Mouse (Mus musculus) activated CD4-positive, CD25-positive, alpha-beta regulatory T cell, adult 4 months (primary cell): ENCODE data around the gene Ergic1. TPM values are rescaled to one million over a fixed set of nuclear protein-coding genes. Genes with fewer than 3 reads are reported as not detected.

Experiments used
- ATAC-seq: one replicate; pipeline ENCODE4 v1.8.0; 2017
- polyA plus RNA-seq, 2 experiments: library from polyadenylated mRNA; unstranded; fragments of 100-300 nt; shearing (Covaris generic); gene quantifications; one replicate each; pipeline ENCODE4 v1.2.1; 2017

Gene Ergic1
- polyA plus RNA-seq, 2 experiments from 2014 or later = 39.5 to 45.7 TPM

DNA sequence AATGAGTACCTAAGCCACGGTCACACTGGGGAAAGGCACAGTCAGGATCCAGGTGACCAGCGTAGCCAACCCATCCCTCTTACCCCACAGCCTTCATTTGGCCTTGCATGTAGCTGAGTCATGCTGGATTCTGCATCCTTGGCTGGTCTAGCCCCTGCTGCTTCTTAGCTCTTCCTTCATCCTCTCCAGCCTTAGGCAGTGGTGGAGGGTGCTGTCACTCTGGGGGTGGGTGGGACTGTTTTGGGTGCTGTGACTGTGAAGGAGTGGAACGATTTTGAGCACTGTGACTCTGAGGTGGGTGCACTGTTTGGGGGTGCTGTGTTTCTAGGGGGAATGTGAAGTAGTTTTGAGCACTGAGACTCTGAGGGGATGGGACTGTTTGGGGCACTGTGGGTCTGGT is 67.6 kb downstream of the Ergic1 start:
- no peak for ATAC-seq

DNA sequence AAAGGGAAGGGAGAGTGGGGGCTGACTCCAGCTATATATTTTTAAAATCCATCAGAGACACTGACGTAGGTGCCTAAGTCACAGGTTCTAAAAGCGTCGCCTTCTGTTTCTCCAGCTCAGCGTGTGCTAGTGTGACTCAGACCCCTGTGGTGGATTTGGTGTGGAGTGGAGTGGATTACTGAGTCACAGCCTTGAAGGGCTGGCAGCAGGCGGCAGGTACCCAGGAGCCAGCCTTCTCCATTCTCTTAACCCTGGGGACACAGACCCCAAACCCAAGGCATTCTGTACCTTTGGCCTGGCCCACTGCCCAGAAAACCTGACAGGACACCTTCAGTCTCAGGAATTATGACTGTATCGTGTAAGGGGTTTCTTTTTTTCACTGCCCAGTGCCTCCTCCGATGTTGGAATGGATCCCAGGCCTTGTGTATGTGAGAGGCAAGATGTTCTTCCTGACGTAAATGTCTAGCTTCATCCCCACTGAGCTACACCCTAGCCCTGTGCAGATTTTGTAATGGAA is 70.6 kb downstream of the Ergic1 start:
- ATAC-seq = no peak

- no peak for ATAC-seq
These were observed 71.9 kb downstream of the Ergic1 start for GRCm38 (mm10) chr17:26633186-26633585.

- no peak for ATAC-seq
These were observed 72.6 kb downstream of the Ergic1 start for GRCm38 (mm10) chr17:26633926-26634325.

DNA sequence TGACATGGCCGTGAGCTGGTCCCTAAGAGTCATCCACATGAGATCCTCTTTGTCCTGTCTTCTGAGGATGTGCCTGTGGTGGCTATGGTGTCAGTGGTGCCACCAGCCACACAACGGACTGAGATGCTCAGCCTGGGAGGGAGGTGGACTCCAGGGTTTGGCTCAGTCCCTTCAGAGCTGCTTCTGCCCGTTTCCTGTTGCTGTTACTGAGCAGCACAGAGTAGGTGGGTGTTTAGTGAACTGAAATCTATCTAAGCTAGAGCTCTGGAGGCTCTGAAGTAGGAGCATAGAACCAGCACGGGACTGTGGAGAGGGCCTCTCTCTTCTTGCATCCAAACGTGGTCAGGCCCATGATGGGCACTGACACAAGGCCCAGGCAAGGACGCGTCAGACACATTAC is 73.2 kb downstream of the Ergic1 start:
- ATAC-seq = no peak

DNA sequence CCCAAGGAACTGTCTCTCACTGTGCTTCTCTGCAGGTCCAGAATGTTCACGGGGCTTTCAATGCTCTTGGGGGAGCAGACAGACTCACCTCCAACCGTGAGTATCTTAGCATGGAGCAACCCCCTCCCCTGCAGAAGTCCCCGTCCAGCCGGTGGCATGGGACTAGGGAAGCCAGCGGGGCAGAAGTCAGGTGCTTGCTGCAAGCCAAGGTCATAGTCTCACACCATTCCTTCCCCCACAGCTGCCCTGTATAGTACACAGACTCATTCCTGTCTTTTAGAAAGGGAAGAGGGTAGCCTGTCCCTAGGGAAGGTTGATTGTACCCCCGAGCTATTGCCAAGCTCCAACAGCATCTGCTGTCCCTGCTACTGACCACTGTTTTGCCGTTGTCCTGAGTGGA is 74.7 kb downstream of the Ergic1 start:
- no peak for ATAC-seq

- no peak for ATAC-seq
These were observed 76.6 kb downstream of the Ergic1 start for GRCm38 (mm10) chr17:26637851-26638250.

GRCm38 (mm10) chr17:26638655-26639054 is 77.4 kb downstream of the Ergic1 start:
- no peak for ATAC-seq

DNA sequence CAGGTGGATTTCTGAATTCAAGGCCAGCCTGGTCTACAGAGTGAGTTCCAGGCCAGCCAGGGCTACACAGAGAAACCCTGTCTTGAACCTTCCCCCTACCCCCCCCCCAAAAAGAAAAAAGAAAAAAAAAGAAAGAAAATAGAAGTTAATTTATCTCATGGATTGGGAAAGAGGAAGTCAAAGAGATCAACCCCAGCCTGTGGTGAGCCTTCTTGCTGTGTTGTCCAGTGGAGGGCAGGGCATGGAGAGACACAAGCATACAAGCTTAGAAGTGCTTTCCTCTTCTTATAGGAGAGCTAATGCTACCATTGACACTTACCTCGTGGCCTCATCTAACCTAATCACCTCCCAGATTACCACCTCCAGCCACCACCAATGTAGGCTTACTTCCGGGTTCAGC is 78.5 kb downstream of the Ergic1 start:
- no peak for ATAC-seq

DNA sequence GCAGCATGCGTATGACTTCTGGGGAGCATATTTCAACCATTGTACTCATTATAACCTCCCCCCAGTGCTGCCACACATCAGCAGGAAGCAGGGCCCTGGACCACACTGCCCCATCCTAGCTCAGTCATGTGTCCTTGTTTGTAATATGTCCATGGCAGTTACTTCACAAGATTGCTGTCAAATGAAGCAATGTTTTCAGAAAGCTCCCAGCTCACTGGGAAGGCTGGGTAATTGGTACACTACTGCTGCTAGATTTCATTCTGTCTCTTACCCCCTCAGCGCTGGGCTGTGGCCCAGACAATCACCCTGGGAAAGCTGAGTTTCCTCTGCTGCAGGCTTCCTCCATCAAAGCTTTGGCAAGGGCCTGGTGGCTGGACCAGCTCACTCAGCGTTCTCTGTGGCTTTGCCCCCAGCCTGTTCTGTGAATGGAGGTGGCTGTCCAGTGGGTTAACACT is 79.0 kb downstream of the Ergic1 start:
- no peak for ATAC-seq

- no peak for ATAC-seq
These were observed 82.2 kb downstream of the Ergic1 start for GRCm38 (mm10) chr17:26643456-26643855.

- ATAC-seq = no peak
These were observed 82.7 kb downstream of the Ergic1 start for GRCm38 (mm10) chr17:26643993-26644392.

DNA sequence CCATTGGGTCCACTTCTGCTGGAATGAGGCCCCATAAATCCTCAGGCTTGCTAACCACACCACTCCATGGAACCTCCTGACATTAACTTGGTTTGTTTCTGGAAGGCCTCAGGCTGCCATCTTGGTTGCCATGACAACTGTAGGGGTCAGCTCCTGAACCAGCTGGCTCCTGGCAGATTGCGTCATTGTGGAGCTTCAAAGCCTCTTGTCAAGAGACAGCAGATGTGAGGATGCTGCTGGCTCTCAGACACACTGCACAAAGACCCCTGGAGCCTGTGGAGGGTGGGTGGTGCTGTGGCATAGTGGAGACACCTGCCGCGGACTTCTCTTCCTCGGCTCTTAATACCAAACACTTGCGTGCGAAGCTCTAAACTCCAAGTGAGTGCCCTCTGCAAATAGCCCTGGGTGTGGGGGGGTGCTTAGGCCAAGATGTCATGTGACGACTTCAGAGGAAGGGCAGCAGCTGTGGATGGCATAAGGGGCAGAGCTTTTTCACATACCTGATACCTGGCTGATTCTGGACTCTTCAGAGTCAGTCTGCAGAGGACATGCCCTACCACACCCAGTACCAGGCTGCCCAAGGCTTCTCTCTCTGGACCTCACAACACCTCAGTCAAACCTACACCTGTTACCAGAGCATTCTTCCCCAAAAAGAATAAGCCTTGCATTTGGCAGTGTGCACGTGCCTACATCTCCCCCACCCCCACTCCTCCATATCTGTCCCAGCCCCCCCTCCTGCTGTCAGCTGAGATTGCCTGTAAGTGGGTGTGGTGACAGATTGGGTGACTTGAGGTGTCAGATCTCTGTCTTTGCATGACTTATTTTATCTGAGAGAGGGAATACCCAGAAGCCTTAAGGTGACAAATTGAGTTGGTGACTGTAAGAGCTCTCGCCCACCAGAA is 83.5 kb downstream of the Ergic1 start:
- ATAC-seq = no peak

- no peak for ATAC-seq
These were observed 84.1 kb downstream of the Ergic1 start for GRCm38 (mm10) chr17:26645411-26645854.

GRCm38 (mm10) chr17:26647283-26647682 is 86.0 kb downstream of the Ergic1 start:
- no peak for ATAC-seq

DNA sequence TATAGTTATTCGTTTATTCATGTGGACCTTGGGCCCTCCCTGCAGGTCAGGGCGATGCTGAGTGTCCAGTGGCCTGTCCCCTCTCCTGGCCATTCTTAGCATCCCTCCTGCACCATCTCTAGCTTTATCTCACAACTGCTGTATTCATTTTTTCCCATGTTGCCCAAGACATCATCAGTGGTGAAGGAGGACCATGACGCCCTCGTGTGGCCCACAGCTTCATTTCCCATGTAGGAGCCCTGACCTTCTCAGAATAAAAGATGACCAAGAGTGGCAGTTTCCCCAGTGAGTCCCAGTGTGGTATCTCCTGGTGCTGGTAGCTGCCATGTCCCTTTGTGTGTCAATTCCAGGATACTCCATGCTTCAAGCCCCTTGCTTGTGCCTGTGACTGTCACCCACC is 88.3 kb downstream of the Ergic1 start:
- ATAC-seq = no peak

- no peak for ATAC-seq
These were observed 89.4 kb downstream of the Ergic1 start for GRCm38 (mm10) chr17:26650451-26651363.

- ATAC-seq = no peak
These were observed 97.7 kb downstream of the Ergic1 start for GRCm38 (mm10) chr17:26658854-26659572.

- ATAC-seq = no peak
These were observed 98.3 kb downstream of the Ergic1 start for GRCm38 (mm10) chr17:26659573-26659915.

DNA sequence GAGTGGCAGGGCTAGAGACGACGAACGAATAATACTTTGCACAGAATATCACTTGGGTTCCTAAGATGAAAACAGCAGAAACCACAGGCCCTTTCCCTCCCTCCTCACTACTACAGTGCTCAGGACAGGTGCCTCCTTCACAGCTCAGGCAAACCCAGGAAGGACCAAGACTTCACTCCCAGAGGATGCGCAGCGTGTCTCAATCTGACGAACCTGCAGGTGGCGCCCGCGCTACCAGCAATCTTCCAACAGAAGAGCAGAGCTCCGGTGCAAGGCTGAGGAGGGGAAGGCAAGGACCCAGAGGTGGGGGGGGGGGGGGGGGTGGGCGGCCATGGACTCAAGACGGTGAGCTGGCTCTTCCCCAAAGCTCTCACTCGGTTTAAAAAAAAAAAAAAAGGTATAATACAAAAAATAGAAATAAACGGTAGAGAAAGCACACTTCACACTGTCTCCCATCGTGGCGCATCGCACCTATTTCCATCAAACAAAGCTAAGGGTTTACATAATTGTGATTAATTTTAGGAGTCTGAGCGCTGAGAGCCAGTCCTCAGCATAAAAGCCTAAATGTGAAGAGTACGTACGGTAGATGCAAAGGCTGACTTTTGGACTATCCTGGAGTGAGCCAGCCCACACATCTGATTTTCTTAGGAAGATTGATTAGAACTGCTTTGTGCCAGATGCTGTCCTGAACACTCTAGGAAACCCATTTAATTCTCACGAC is 99.1 kb downstream of the Ergic1 start:
- no peak for ATAC-seq

DNA sequence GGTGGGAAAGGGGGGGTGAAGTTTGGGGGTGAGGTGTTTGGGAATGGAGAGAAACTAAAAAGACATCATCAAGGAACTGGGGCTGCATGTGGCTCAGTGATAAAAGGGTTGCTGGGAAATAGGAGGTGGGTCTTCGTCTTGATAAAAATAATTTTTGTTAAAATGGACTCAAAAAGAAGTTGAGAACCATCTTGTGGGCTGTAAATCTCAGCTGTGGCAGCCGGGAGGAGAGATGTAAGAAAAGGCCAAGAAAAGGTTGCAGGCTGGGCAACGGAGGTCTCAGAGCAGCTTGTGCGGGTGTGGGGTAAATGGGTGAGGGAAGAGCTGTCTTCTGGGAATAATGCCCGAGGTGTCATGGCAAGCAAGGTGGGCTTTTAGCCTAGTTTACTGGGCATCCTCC is 100.9 kb downstream of the Ergic1 start:
- no peak for ATAC-seq
